Mouse (Mus musculus) thymus, adult 2 months (tissue): ENCODE data around the gene Card14.

Experiments
- CTCF ChIP-seq: fragments of 200-500 bp; IDR thresholded peaks from 2 replicates; pipeline ENCODE4 v1.5.1; 2012; ENCODE audit warnings: mild to moderate bottlenecking, control low read depth, low read length, moderate library complexity, borderline replicate concordance; ENCODE audit not compliant: control insufficient read depth, poor library complexity, insufficient read depth; ENCODE audit errors: extremely low read depth
- POLR2A ChIP-seq: fragments of 200-500 bp; IDR thresholded peaks from 2 replicates; pipeline ENCODE4 v1.6.1; 2012; ENCODE audit warnings: mild to moderate bottlenecking, low read length, control low read depth, moderate library complexity; ENCODE audit not compliant: control insufficient read depth, poor library complexity, insufficient read depth; ENCODE audit errors: extremely low read depth

DNA sequence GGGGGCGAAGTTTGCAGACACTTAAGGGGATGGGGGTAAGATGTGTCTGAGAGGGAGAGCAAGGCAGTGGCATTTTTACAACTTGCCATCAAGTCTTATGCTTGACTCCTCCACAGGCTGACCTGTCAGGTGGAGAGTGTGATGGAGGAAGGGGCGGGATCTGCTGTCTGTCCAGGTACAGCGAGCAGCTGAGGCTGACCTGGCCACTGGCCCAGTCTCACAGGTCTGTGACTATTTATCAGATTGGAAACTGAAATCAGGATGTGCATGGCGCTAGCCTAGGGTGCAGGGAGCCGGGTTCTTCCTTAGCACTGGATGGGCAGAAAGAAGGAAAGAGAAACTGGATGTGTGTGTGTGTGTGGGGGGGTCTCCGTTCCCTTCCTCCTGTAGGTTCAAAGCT lies 86.6 kb downstream of the Card14 start:
- TF ChIP-seq CTCF (no peak), POLR2A (no peak)
